Mouse (Mus musculus) hindbrain, embryonic 14.5 days (tissue): ENCODE results near the gene Mbnl2. TPM values are rescaled to one million over a fixed set of nuclear protein-coding genes. Genes with fewer than 3 reads are reported as not detected.

Source experiments
- ATAC-seq: fragments of 200-750 bp; cut with Nextera tagmentation; 2 replicates; pipeline ENCODE4 v1.8.0; 2017; ENCODE audit warnings: moderate number of reproducible peaks, mild to moderate bottlenecking, moderate TSS enrichment, moderate library complexity; ENCODE audit not compliant: low FRiP score
- DNase-seq: peaks from one replicate; pipeline ENCODE4 v3.0.0-alpha.2; 2015; ENCODE audit warnings: low spot score
- H3K27ac ChIP-seq: fragments of 300-500 bp; sonication (generic); 2 replicates; pipeline ENCODE4 v1.5.1; 2014; ENCODE audit warnings: mild to moderate bottlenecking, moderate library complexity
- H3K27me3 ChIP-seq: fragments of 300-500 bp; sonication (generic); 2 replicates; pipeline ENCODE4 v1.6.1; 2014; ENCODE audit warnings: mild to moderate bottlenecking, low read length, mixed read lengths; ENCODE audit not compliant: control insufficient read depth, insufficient read depth
- H3K36me3 ChIP-seq: fragments of 300-500 bp; sonication (generic); replicated peaks from 2 replicates; pipeline ENCODE4 v1.6.1; 2014; ENCODE audit not compliant: control insufficient read depth, insufficient read depth
- H3K4me1 ChIP-seq: fragments of 300-500 bp; sonication (generic); replicated peaks from 2 replicates; pipeline ENCODE4 v1.6.1; 2014; ENCODE audit warnings: antibody characterized with exemption, low read length, mixed read lengths; ENCODE audit not compliant: control insufficient read depth, insufficient read depth
- H3K4me2 ChIP-seq: fragments of 300-500 bp; sonication (generic); replicated peaks from 2 replicates; pipeline ENCODE4 v1.6.1; 2014; ENCODE audit warnings: mild to moderate bottlenecking, moderate library complexity
- H3K4me3 ChIP-seq: fragments of 300-500 bp; sonication (generic); replicated peaks from 2 replicates; pipeline ENCODE4 v1.5.1; 2014; ENCODE audit warnings: mild to moderate bottlenecking, low read length
- H3K9ac ChIP-seq: fragments of 300-500 bp; sonication (generic); 2 replicates; pipeline ENCODE4 v1.6.1; 2014
- H3K9me3 ChIP-seq: fragments of 300-500 bp; sonication (generic); 2 replicates; pipeline ENCODE4 v1.6.1; 2016; ENCODE audit warnings: low read length; ENCODE audit not compliant: control insufficient read depth
- WGBS: fragments of 180-500 bp; shearing (Covaris S2); extraction: QIAGEN DNeasy Blood & Tissue Kit; methylation state at CpG from one replicate; pipeline ENCODE4 v1.1.7; 2014; 5-methylcytosine and 5-hydroxymethylcytosine counted together
- polyA plus RNA-seq: library from polyadenylated mRNA; unstranded; fragments of >200 nt; fragmentation: Nextera tagmentation; extraction: Ambion mirVana; gene quantifications from 2 replicates; pipeline ENCODE4 v1.2.1, GENCODE M21; 2014

Mbnl2 gene
- polyA plus RNA-seq, 1 experiment from 2014 or later, result 24.4 TPM

GRCm38 (mm10) chr14:120302913-120303548, 27.6 kb downstream of the Mbnl2 start:
- WGBS, result 31% methylated on average over 6 of the region's 6 CpGs
- Histone ChIP-seq H3K4me2 (no peak overlapping the region), H3K9ac (no peak overlapping the region), H3K27me3 (no peaks in the 10 kb centered on the region), H3K4me3 (no peak overlapping the region), H3K4me1 (peaks cover 9% of the 10 kb centered on the region), H3K9me3 (no peaks in the 10 kb centered on the region), H3K27ac (no peak overlapping the region), H3K36me3 (no peaks in the 10 kb centered on the region)
- ATAC-seq (0 out of 2 replicates have a peak, but pooled peaks have one; percentile 17), DNase-seq (no peak)

DNA sequence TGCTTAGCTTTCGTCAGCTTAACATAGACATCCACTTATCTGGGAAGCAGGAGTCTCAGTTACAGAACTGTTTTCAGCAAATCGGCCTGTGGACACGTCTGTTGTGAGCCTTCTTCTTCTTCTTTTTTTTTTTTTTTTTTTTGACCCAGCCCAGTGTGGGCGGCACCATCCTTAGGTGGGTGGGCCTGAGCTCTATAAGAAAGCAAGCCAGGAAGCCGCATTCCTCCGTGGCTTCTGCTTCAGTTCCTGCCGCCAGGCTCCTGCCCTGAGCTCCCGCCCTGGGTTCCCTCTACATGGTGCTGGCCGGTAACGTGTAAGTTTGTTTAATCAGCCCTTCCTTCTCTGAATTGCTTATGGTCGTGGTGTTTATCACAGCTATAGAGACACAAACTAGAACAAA, 30.8 kb downstream of the Mbnl2 start:
- no peaks in the 10 kb centered on the region for H3K9me3 ChIP-seq
- no peak overlapping the region for H3K27ac ChIP-seq
- ATAC-seq (no peak), DNase-seq (no peak)
- peaks cover 9% of the 10 kb centered on the region for H3K4me1 ChIP-seq
- WGBS, result 80% methylated on average over 11 of the region's 11 CpGs
- H3K36me3 ChIP-seq, result no peaks in the 10 kb centered on the region
- H3K27me3 ChIP-seq, result no peaks in the 10 kb centered on the region
- H3K9ac ChIP-seq, result no peak overlapping the region
- H3K4me2 ChIP-seq, result no peak overlapping the region
- no peak overlapping the region for H3K4me3 ChIP-seq

GRCm38 (mm10) chr14:120307356-120307755, 31.9 kb downstream of the Mbnl2 start:
- WGBS, result 73% methylated on average over 3 of the region's 3 CpGs
- H3K27me3 ChIP-seq, result no peaks in the 10 kb centered on the region
- no peaks in the 10 kb centered on the region for H3K36me3 ChIP-seq
- no peak overlapping the region for H3K27ac ChIP-seq
- H3K9ac ChIP-seq, result no peak overlapping the region
- no peaks in the 10 kb centered on the region for H3K9me3 ChIP-seq
- ATAC-seq (no peak), DNase-seq (no peak)
- peaks cover 11% of the 10 kb centered on the region for H3K4me1 ChIP-seq
- H3K4me2 ChIP-seq, result no peak overlapping the region
- no peak overlapping the region for H3K4me3 ChIP-seq

DNA sequence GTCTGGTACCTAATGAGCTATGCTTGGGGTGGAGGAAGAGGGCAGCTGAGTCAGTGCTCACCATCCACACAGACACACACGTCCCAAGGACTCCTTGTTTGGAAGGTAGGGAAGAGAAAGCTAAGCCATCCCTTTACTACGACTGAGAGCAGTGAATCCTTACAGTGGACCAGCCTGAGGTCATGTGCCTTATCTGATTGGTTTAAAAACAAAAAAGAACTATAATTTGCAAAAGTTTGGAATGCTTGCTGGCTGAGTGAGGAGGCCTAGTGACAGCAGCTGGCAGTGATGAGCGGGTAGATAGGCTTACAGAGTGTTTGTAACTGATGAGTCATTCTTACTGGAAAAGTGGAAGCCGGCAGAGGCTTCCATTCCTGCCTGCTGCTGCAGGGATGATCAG, 32.5 kb downstream of the Mbnl2 start:
- ATAC-seq, result no peak
- H3K9me3 ChIP-seq, result no peaks in the 10 kb centered on the region

GRCm38 (mm10) chr14:120309691-120310090, 34.2 kb downstream of the Mbnl2 start:
- WGBS, result 87% methylated on average over 6 of the region's 6 CpGs
- Histone ChIP-seq H3K4me2 (no peak overlapping the region), H3K9ac (no peak overlapping the region), H3K4me1 (peaks cover 11% of the 10 kb centered on the region; the same call in 1 of the 2 replicates), H3K36me3 (no peaks in the 10 kb centered on the region), H3K4me3 (no peak overlapping the region), H3K27me3 (no peaks in the 10 kb centered on the region), H3K27ac (no peak overlapping the region), H3K9me3 (no peaks in the 10 kb centered on the region)
- DNase-seq (no peak), ATAC-seq (no peak)

More for the DNA sequence above, 32.5 kb downstream of the Mbnl2 start:
- Histone ChIP-seq H3K36me3 (no peaks in the 10 kb centered on the region), H3K4me1 (peaks cover 11% of the 10 kb centered on the region), H3K4me2 (no peak overlapping the region), H3K27me3 (no peaks in the 10 kb centered on the region), H3K27ac (no peak overlapping the region), H3K4me3 (no peak overlapping the region), H3K9ac (no peak overlapping the region)
- 66% methylated on average over 4 of the region's 4 CpGs for WGBS
- no peak for DNase-seq

GRCm38 (mm10) chr14:120311330-120312097, 36.0 kb downstream of the Mbnl2 start:
- H3K27ac ChIP-seq, result no peak overlapping the region
- ATAC-seq (no peak), DNase-seq (no peak)
- no peaks in the 10 kb centered on the region for H3K27me3 ChIP-seq
- no peaks in the 10 kb centered on the region for H3K36me3 ChIP-seq
- H3K9me3 ChIP-seq, result no peaks in the 10 kb centered on the region
- H3K4me3 ChIP-seq, result no peak overlapping the region
- WGBS, result 60% methylated on average over 12 of the region's 12 CpGs
- H3K9ac ChIP-seq, result no peak overlapping the region
- H3K4me2 ChIP-seq, result no peak overlapping the region
- peaks cover 11% of the 10 kb centered on the region; the same call in 1 of the 2 replicates for H3K4me1 ChIP-seq

GRCm38 (mm10) chr14:120312661-120313406, 37.4 kb downstream of the Mbnl2 start:
- Histone ChIP-seq H3K9ac (no peak overlapping the region), H3K36me3 (no peaks in the 10 kb centered on the region), H3K4me1 (peaks cover 7% of the 10 kb centered on the region; the same call in 1 of the 2 replicates), H3K27me3 (no peaks in the 10 kb centered on the region), H3K4me2 (no peak overlapping the region), H3K4me3 (no peak overlapping the region), H3K9me3 (no peaks in the 10 kb centered on the region), H3K27ac (no peak overlapping the region)
- 96% methylated on average over 12 of the region's 12 CpGs for WGBS
- no peak for ATAC-seq
- no peak for DNase-seq

GRCm38 (mm10) chr14:120313466-120313865, 38.0 kb downstream of the Mbnl2 start:
- no peak overlapping the region for H3K4me2 ChIP-seq
- H3K27ac ChIP-seq, result no peak overlapping the region
- ATAC-seq (no peak), DNase-seq (no peak)
- H3K9me3 ChIP-seq, result no peaks in the 10 kb centered on the region
- H3K9ac ChIP-seq, result no peak overlapping the region
- peaks cover 7% of the 10 kb centered on the region; the same call in 1 of the 2 replicates for H3K4me1 ChIP-seq
- no peaks in the 10 kb centered on the region for H3K27me3 ChIP-seq
- H3K4me3 ChIP-seq, result no peak overlapping the region
- WGBS, result 94% methylated on average over 8 of the region's 8 CpGs
- H3K36me3 ChIP-seq, result no peaks in the 10 kb centered on the region

- DNase-seq (no peak), ATAC-seq (no peak)
- H3K27me3 ChIP-seq, result no peaks in the 10 kb centered on the region
- H3K4me2 ChIP-seq, result no peak overlapping the region
- no peaks in the 10 kb centered on the region for H3K9me3 ChIP-seq
- H3K4me3 ChIP-seq, result no peak overlapping the region
- H3K36me3 ChIP-seq, result no peaks in the 10 kb centered on the region
- peaks cover 7% of the 10 kb centered on the region; the same call in 1 of the 2 replicates for H3K4me1 ChIP-seq
- 75% methylated on average over 5 of the region's 5 CpGs for WGBS
- no peak overlapping the region for H3K9ac ChIP-seq
- H3K27ac ChIP-seq, result no peak overlapping the region
These were observed 40.3 kb downstream of the Mbnl2 start for GRCm38 (mm10) chr14:120315721-120316120.
